Mouse (Mus musculus): ENCODE results near the gene Nipsnap1. TPM values are rescaled to one million over a fixed set of nuclear protein-coding genes. Genes with fewer than 3 reads are reported as not detected.

The Nipsnap1 gene
- total and polyA plus RNA-seq, 3 experiments = 53.5 to 97.9 (median 79.3) TPM

GRCm38 (mm10) chr11:4826152-4826778, 47.5 kb upstream of the Nipsnap1 start:
- H3K79me2 ChIP-seq (replicated peaks; ENCODE audit: control insufficient read depth, extremely low read depth, insufficient read depth, poor library complexity, severe bottlenecking) = peaks cover 2% of the 10 kb centered on the region
- peaks cover 21 to 80% of the 10 kb centered on the region in 2 experiments for H3K4me1 ChIP-seq (ENCODE audit: control insufficient read depth in 1 of 2, insufficient read depth in 2 of 2)
- peaks cover 0 to 24% of the 10 kb centered on the region in 2 experiments for H3K36me3 ChIP-seq (replicated peaks in 1 of 2; ENCODE audit: control insufficient read depth in 1 of 2, insufficient read depth in 1 of 2, low read length in 1 of 2)
- TF ChIP-seq EP300 (IDR thresholded peaks at IDR 0.05; ENCODE audit: low read length) (0 out of 2 replicates have a peak, but pooled peaks have one; percentile 31), ETS1 (conservative IDR thresholded peaks at IDR 0.05; ENCODE audit: low read depth, low read length) (0 out of 2 replicates have a peak, but pooled peaks have one; percentile 15), ZKSCAN1 (IDR thresholded peaks at IDR 0.05; ENCODE audit: borderline replicate concordance, low read depth, low read length) (peak; percentile 92), MEF2A (IDR thresholded peaks at IDR 0.05; ENCODE audit: borderline replicate concordance, low read depth, low read length) (no peak), MAX (IDR thresholded peaks at IDR 0.05; ENCODE audit: low read length) (no peak), MYC (IDR thresholded peaks at IDR 0.05; ENCODE audit: low read depth, low read length) (no peak)
- H3K27me3 ChIP-seq (replicated peaks) = no peaks in the 10 kb centered on the region
- H3K27ac ChIP-seq (ENCODE audit: insufficient read depth, low read depth) = no peak overlapping the region
- no peak overlapping the region for H3K9ac ChIP-seq (ENCODE audit: insufficient read depth, low read depth)
- in situ Hi-C loops (cut with MboI; ENCODE audit: low pct_ligation_motif_present, low pct_unique_long_range_greater_than_20kb, low sequenced_read_pairs) (loop anchor here (25.0 kb wide), 2 partner anchors 389 to 564 kb away; partner anchors contain the start of genes Hormad2 and Lif), dilution Hi-C loops (cut with MboI; ENCODE audit: extremely low pct_ligation_motif_present, extremely low pct_unique_long_range_greater_than_20kb, low sequenced_read_pairs) (no loop called here)
- no peak for DNase-seq (ENCODE audit: extremely low read depth)
- H3K4me2 ChIP-seq (ENCODE audit: insufficient read depth, low read depth, poor library complexity, severe bottlenecking) = no peak overlapping the region
- H3K4me3 ChIP-seq (replicated peaks in 1 of 3; ENCODE audit: low read depth in 2 of 3, low read length in 2 of 3, poor library complexity in 1 of 3) = no peak overlapping the region
- H3K9me3 ChIP-seq (replicated peaks; ENCODE audit: low read length) = no peaks in the 10 kb centered on the region

GRCm38 (mm10) chr11:4827340-4827739, 46.4 kb upstream of the Nipsnap1 start:
- dilution Hi-C loops (cut with MboI; ENCODE audit: extremely low pct_ligation_motif_present, extremely low pct_unique_long_range_greater_than_20kb, low sequenced_read_pairs) = no loop called here
- in situ Hi-C loops (cut with MboI; ENCODE audit: low pct_ligation_motif_present, low pct_unique_long_range_greater_than_20kb, low sequenced_read_pairs) = loop anchor here (25.0 kb wide), 2 partner anchors 390 to 565 kb away; partner anchors contain the start of genes Hormad2 and Lif
- Histone ChIP-seq H3K9me3 (replicated peaks; ENCODE audit: low read length) (no peaks in the 10 kb centered on the region), H3K4me3 (replicated peaks in 1 of 3; ENCODE audit: low read depth in 2 of 3, low read length in 2 of 3, poor library complexity in 1 of 3) (no peak overlapping the region), H3K4me1 (ENCODE audit: control insufficient read depth in 1 of 2, insufficient read depth in 2 of 2) (peaks cover 21 to 85% of the 10 kb centered on the region in 2 experiments), H3K27me3 (replicated peaks) (no peaks in the 10 kb centered on the region), H3K79me2 (replicated peaks; ENCODE audit: control insufficient read depth, extremely low read depth, insufficient read depth, poor library complexity, severe bottlenecking) (peaks cover 11% of the 10 kb centered on the region), H3K4me2 (ENCODE audit: insufficient read depth, low read depth, poor library complexity, severe bottlenecking) (no peak overlapping the region), H3K9ac (ENCODE audit: insufficient read depth, low read depth) (no peak overlapping the region), H3K27ac (ENCODE audit: insufficient read depth, low read depth) (no peak overlapping the region), H3K36me3 (replicated peaks in 1 of 2; ENCODE audit: control insufficient read depth in 1 of 2, insufficient read depth in 1 of 2, low read length in 1 of 2) (peaks cover 0 to 24% of the 10 kb centered on the region in 2 experiments)
- no peak for DNase-seq (ENCODE audit: extremely low read depth)
- no peak for TF ChIP-seq EP300 (IDR thresholded peaks at IDR 0.05; ENCODE audit: low read length)
- TF ChIP-seq JUN (IDR thresholded peaks at IDR 0.05; ENCODE audit: insufficient read depth, low read depth, low read length) = no peak
- TF ChIP-seq MYC (IDR thresholded peaks at IDR 0.05; ENCODE audit: low read depth, low read length) = no peak
- TF ChIP-seq UBTF (IDR thresholded peaks at IDR 0.05; ENCODE audit: low read depth, low read length) = no peak
- TF ChIP-seq ZMIZ1 (IDR thresholded peaks at IDR 0.05; ENCODE audit: low read depth, low read length) = no peak
- no peak for TF ChIP-seq MXI1 (IDR thresholded peaks at IDR 0.05; ENCODE audit: low read depth, low read length)
- TF ChIP-seq ETS1 (conservative IDR thresholded peaks at IDR 0.05; ENCODE audit: low read depth, low read length) = no peak
- no peak for TF ChIP-seq POLR2A (IDR thresholded peaks at IDR 0.05; ENCODE audit: low read depth, low read length)
- no peak for TF ChIP-seq SIN3A (IDR thresholded peaks at IDR 0.05; ENCODE audit: low read length)
- TF ChIP-seq TBP (conservative IDR thresholded peaks at IDR 0.05; ENCODE audit: low read depth, low read length) = no peak
- TF ChIP-seq ELF1 (IDR thresholded peaks at IDR 0.05; ENCODE audit: low read depth, low read length) = no peak
- TF ChIP-seq PAX5 (IDR thresholded peaks at IDR 0.05; ENCODE audit: low read length) = no peak
- TF ChIP-seq ZKSCAN1 (IDR thresholded peaks at IDR 0.05; ENCODE audit: borderline replicate concordance, low read depth, low read length) = no peak
- no peak for TF ChIP-seq BHLHE40 (IDR thresholded peaks at IDR 0.05; ENCODE audit: low read depth, low read length)
- TF ChIP-seq RAD21 (IDR thresholded peaks at IDR 0.05; ENCODE audit: low read depth, low read length) = no peak
- TF ChIP-seq CHD1 (IDR thresholded peaks at IDR 0.05; ENCODE audit: low read depth, low read length) = no peak
- TF ChIP-seq TCF12 (IDR thresholded peaks at IDR 0.05; ENCODE audit: low read depth, low read length) = no peak
- no peak for TF ChIP-seq MEF2A (IDR thresholded peaks at IDR 0.05; ENCODE audit: borderline replicate concordance, low read depth, low read length)
- no peak for TF ChIP-seq USF1 (IDR thresholded peaks at IDR 0.05; ENCODE audit: low read depth, low read length)

Data from CH12.LX (cell line).